Mouse (Mus musculus) megakaryocyte, embryonic 14.5 days (primary cell): ENCODE measurements around the gene Npcd.

Source experiments
- FLI1 ChIP-seq: IDR thresholded peaks from 2 replicates; pipeline ENCODE4 v1.6.1; 2012; ENCODE audit warnings: low read length, inconsistent platforms, mixed read lengths
- GATA1 ChIP-seq: IDR thresholded peaks from 3 replicates; pipeline ENCODE4 v1.6.1; 2012; ENCODE audit warnings: mixed read lengths, low read length, inconsistent platforms, borderline replicate concordance

- TF ChIP-seq GATA1 (no peak), FLI1 (no peak)
Observed at GRCm38 (mm10) chr15:79803533-79804351, 30.3 kb downstream of the Npcd start.
